Mouse (Mus musculus) liver, adult 2 months (tissue): ENCODE data around the gene Ktn1. TPM values are rescaled to one million over a fixed set of nuclear protein-coding genes. Genes with fewer than 3 reads are reported as not detected.

ENCODE experiments used
- DNase-seq: peaks from one replicate; pipeline ENCODE4 v3.0.0-alpha.2; 2011; ENCODE audit warnings: low read depth, low spot score; ENCODE audit errors: extremely low read depth
- H3K27ac ChIP-seq: fragments of 200-500 bp; replicated peaks from 2 replicates; pipeline ENCODE4 v1.5.1; 2012; ENCODE audit warnings: low read depth, mild to moderate bottlenecking, control low read depth, inconsistent platforms, low read length; ENCODE audit not compliant: insufficient read depth
- H3K27me3 ChIP-seq: fragments of 200-500 bp; 2 replicates; pipeline ENCODE4 v1.6.1; 2012; ENCODE audit warnings: mild to moderate bottlenecking, moderate library complexity, low read length, inconsistent platforms; ENCODE audit not compliant: control insufficient read depth, insufficient read depth
- H3K36me3 ChIP-seq: fragments of 200-500 bp; 2 replicates; pipeline ENCODE4 v1.6.1; 2012; ENCODE audit warnings: low read length, inconsistent platforms; ENCODE audit not compliant: control insufficient read depth, insufficient read depth
- H3K4me1 ChIP-seq: fragments of 200-500 bp; 2 replicates; pipeline ENCODE4 v1.6.1; 2011; ENCODE audit warnings: low read length; ENCODE audit not compliant: control insufficient read depth, insufficient read depth
- H3K4me3 ChIP-seq: fragments of 200-500 bp; 2 replicates; pipeline ENCODE4 v1.5.1; 2011; ENCODE audit warnings: low read depth, mild to moderate bottlenecking, control low read depth, low read length, moderate library complexity; ENCODE audit not compliant: insufficient read depth
- H3K79me2 ChIP-seq: fragments of 200-500 bp; 2 replicates; pipeline ENCODE4 v1.6.1; 2012; ENCODE audit warnings: inconsistent platforms, mild to moderate bottlenecking, low read length, moderate library complexity; ENCODE audit not compliant: control insufficient read depth, insufficient read depth
- H3K9ac ChIP-seq: fragments of 200-500 bp; 2 replicates; pipeline ENCODE4 v1.6.1; 2012; ENCODE audit warnings: low read depth, mild to moderate bottlenecking, control low read depth, inconsistent platforms, low read length
- CTCF ChIP-seq: fragments of 200-500 bp; IDR thresholded peaks from 2 replicates; pipeline ENCODE4 v1.5.1; 2011; ENCODE audit warnings: low read depth, low read length, control low read depth
- POLR2A ChIP-seq: fragments of 200-500 bp; IDR thresholded peaks from 2 replicates; pipeline ENCODE4 v1.6.1; 2011; ENCODE audit warnings: low read length, control low read depth; ENCODE audit not compliant: insufficient read depth; ENCODE audit errors: extremely low read depth
- whole genome bisulfite sequencing: fragments of 180-500 bp; shearing (Covaris S2); methylation state at CpG from one replicate; pipeline ENCODE4 v1.1.7; 2018; 5-methylcytosine and 5-hydroxymethylcytosine counted together
- polyA plus RNA-seq: library from polyadenylated mRNA; depleted of rRNA; stranded (reverse); fragments of >200 nt; gene quantifications from 2 replicates; pipeline ENCODE4 v1.2.3, GENCODE M21; 2012; rRNA removed
- total RNA-seq: library from RNA; depleted of rRNA; stranded (reverse); fragments of >200 nt; gene quantifications from 2 replicates; pipeline ENCODE4 v1.2.3, GENCODE M21; 2014; rRNA removed

The Ktn1 gene
- total and polyA plus RNA-seq, 2 experiments, result 1.9 to 18.4 TPM

GRCm38 (mm10) chr14:47765796-47766195 is 117.5 kb downstream of the Ktn1 start:
- Histone ChIP-seq H3K27ac (no peak overlapping the region), H3K4me3 (no peak overlapping the region), H3K27me3 (no peaks in the 10 kb centered on the region), H3K79me2 (no peaks in the 10 kb centered on the region), H3K36me3 (no peaks in the 10 kb centered on the region), H3K9ac (no peak overlapping the region), H3K4me1 (no peaks in the 10 kb centered on the region)
- TF ChIP-seq CTCF, result no peak
- no peak for TF ChIP-seq POLR2A
- WGBS, result 69% methylated on average over 3 of the region's 3 CpGs
- no peak for DNase-seq

- 43% methylated on average over 2 of the region's 2 CpGs for WGBS
- Histone ChIP-seq H3K4me1 (no peaks in the 10 kb centered on the region), H3K27me3 (no peaks in the 10 kb centered on the region), H3K27ac (no peak overlapping the region), H3K9ac (no peak overlapping the region), H3K4me3 (no peak overlapping the region), H3K79me2 (no peaks in the 10 kb centered on the region), H3K36me3 (no peaks in the 10 kb centered on the region)
- TF ChIP-seq CTCF (no peak), POLR2A (no peak)
- no peak for DNase-seq
Measured at GRCm38 (mm10) chr14:47766373-47766772, 118.1 kb downstream of the Ktn1 start.

- Histone ChIP-seq H3K27me3 (no peaks in the 10 kb centered on the region), H3K4me3 (no peak overlapping the region), H3K27ac (no peak overlapping the region), H3K36me3 (no peaks in the 10 kb centered on the region), H3K9ac (no peak overlapping the region), H3K4me1 (no peaks in the 10 kb centered on the region), H3K79me2 (no peaks in the 10 kb centered on the region)
- WGBS, result 88% methylated on average over 4 of the region's 4 CpGs
- TF ChIP-seq POLR2A, result no peak
- no peak for TF ChIP-seq CTCF
- DNase-seq, result no peak
Measured at GRCm38 (mm10) chr14:47771496-47771895, 123.2 kb downstream of the Ktn1 start.

GRCm38 (mm10) chr14:47775543-47775942 is 127.3 kb downstream of the Ktn1 start:
- H3K79me2 ChIP-seq, result no peaks in the 10 kb centered on the region
- H3K27ac ChIP-seq, result no peak overlapping the region
- no peak for DNase-seq

GRCm38 (mm10) chr14:47776260-47777035 is 128.2 kb downstream of the Ktn1 start:
- H3K9ac ChIP-seq, result no peak overlapping the region
- no peaks in the 10 kb centered on the region for H3K79me2 ChIP-seq
- DNase-seq, result no peak
- WGBS, result 82% methylated on average over 6 of the region's 6 CpGs
- no peak overlapping the region for H3K27ac ChIP-seq
- no peak overlapping the region for H3K4me3 ChIP-seq
- no peaks in the 10 kb centered on the region for H3K36me3 ChIP-seq
- TF ChIP-seq POLR2A (no peak), CTCF (no peak)
- no peaks in the 10 kb centered on the region for H3K27me3 ChIP-seq
- no peaks in the 10 kb centered on the region for H3K4me1 ChIP-seq

More at GRCm38 (mm10) chr14:47775543-47775942, 127.3 kb downstream of the Ktn1 start:
- Histone ChIP-seq H3K4me1 (no peaks in the 10 kb centered on the region), H3K36me3 (no peaks in the 10 kb centered on the region), H3K4me3 (no peak overlapping the region), H3K9ac (no peak overlapping the region), H3K27me3 (no peaks in the 10 kb centered on the region)
- TF ChIP-seq POLR2A (no peak), CTCF (no peak)
- 93% methylated on average over 3 of the region's 3 CpGs for WGBS

- Histone ChIP-seq H3K4me1 (no peaks in the 10 kb centered on the region), H3K36me3 (no peaks in the 10 kb centered on the region), H3K4me3 (no peak overlapping the region), H3K9ac (no peak overlapping the region), H3K27ac (no peak overlapping the region), H3K79me2 (no peaks in the 10 kb centered on the region), H3K27me3 (no peaks in the 10 kb centered on the region)
- no peak for DNase-seq
- TF ChIP-seq POLR2A, result no peak
- no peak for TF ChIP-seq CTCF
- WGBS, result 51% methylated on average over 4 of the region's 4 CpGs
Measured at GRCm38 (mm10) chr14:47786112-47786511, 137.9 kb downstream of the Ktn1 start.

Other genes starting within 250 kb of the Ktn1 start
- 0.74 and 1.2 TPM in 2 replicates for gene Dlgap5, start 230.0 kb upstream of the Ktn1 start, total RNA-seq
- gene Dlgap5, start 230.0 kb upstream of the Ktn1 start, polyA plus RNA-seq, result 0.04 TPM in 1 of 2 replicates, not detected in the other
- gene Fbxo34, start 198.0 kb upstream of the Ktn1 start, total RNA-seq, result 12.7 and 15.6 TPM in 2 replicates
- 7.3 and 9.7 TPM in 2 replicates for gene Fbxo34, start 198.0 kb upstream of the Ktn1 start, polyA plus RNA-seq
- 13.0 and 13.5 TPM in 2 replicates for gene Atg14, start 77.8 kb upstream of the Ktn1 start, total RNA-seq
- 7.4 and 8.9 TPM in 2 replicates for gene Atg14, start 77.8 kb upstream of the Ktn1 start, polyA plus RNA-seq